Mouse (Mus musculus) bone marrow macrophage, adult 2 months (primary cell): ENCODE results near the gene Erich4.

ENCODE experiments used
- CTCF ChIP-seq: IDR thresholded peaks from 2 replicates; pipeline ENCODE4 v1.5.1; 2012; ENCODE audit warnings: low read depth, mild to moderate bottlenecking, low read length, moderate library complexity
- POLR2A ChIP-seq: IDR thresholded peaks from 2 replicates; pipeline ENCODE4 v1.6.1; 2012; ENCODE audit warnings: mild to moderate bottlenecking, low read depth, low read length, borderline replicate concordance

DNA sequence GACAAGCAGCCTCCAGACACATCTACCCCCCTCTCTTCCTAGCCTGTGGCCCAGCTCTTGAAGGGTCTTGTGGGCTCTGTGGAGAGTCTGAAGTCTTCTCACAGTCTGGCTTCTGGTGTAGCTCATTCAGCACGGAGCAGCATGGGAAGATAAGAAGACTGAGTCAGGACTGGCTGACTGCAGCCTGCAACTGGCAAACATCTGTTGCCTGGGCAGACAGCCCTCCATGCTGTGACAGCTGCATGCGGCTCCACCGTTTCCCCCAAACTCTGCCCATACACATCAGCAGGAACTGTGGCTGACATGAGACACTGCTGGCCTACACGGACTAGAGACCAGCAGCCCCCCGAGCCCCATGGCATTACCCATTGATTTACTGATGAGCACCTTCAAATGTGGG lies 9.2 kb upstream of the Erich4 start:
- TF ChIP-seq CTCF (no peak), POLR2A (no peak)
